Mouse (Mus musculus): ENCODE measurements at regions not wholly inside any gene's neighbourhood (a gene's known extent, or its start where the extent isn't known, plus 50 kb on each side); places are given as distances from the start of the nearest gene placed in this dataset.

DNA sequence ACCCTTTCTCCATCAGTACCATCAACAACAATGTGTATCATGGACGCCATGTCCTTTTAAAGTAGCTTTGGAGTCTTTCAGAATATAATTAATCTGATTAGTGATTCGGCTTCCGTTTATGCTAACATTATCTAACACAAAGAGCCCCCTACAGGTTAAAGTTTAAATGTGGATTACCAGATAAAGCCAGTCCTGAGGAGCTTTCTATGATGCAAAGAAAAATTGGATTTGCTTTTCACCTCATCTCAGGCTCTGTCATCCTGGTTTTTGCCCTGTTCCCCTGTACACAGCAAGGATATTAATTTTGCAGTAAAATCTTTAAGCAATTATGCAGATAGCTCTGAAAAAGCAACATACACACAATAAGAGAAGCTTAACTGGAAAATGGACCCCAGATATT is 412.7 kb upstream of the Tbc1d2b start:
- Histone ChIP-seq H3K27me3 (ENCODE audit: control insufficient read depth in 1 of 2, insufficient read depth in 2 of 2, low read length in 2 of 2) (no peaks in the 10 kb centered on the region), H3K27ac (ENCODE audit: control insufficient read depth, low read depth, low read length) (no peak overlapping the region), H3K79me2 (ENCODE audit: control insufficient read depth, insufficient read depth, low read length, poor library complexity) (no peaks in the 10 kb centered on the region), H3K4me3 (ENCODE audit: control insufficient read depth in 1 of 2, insufficient read depth in 1 of 2, low read depth in 2 of 2, low read length in 2 of 2) (no peak overlapping the region), H3K36me3 (ENCODE audit: control insufficient read depth in 1 of 2, insufficient read depth in 2 of 2, low read length in 2 of 2) (no peaks in the 10 kb centered on the region), H3K9ac (ENCODE audit: control insufficient read depth, low read depth, low read length, poor library complexity, severe bottlenecking) (no peak overlapping the region), H3K4me1 (ENCODE audit: control insufficient read depth in 1 of 2, insufficient read depth in 2 of 2, low read length in 2 of 2) (no peaks in the 10 kb centered on the region), H3K9me3 (replicated peaks; ENCODE audit: insufficient read depth, low read length) (no peaks in the 10 kb centered on the region)
- no peak for DNase-seq (ENCODE audit: low read depth, low spot score)
- TF ChIP-seq POLR2AphosphoS5 (IDR thresholded peaks at IDR 0.05; ENCODE audit: borderline replicate concordance, low read depth, low read length) (no peak), SIN3A (IDR thresholded peaks at IDR 0.05; ENCODE audit: low read length) (no peak), TBP (IDR thresholded peaks at IDR 0.05; ENCODE audit: low read depth, low read length) (no peak), RCOR1 (IDR thresholded peaks at IDR 0.05; ENCODE audit: low read depth, low read length) (no peak), SMC3 (IDR thresholded peaks at IDR 0.05; ENCODE audit: low read depth, low read length) (no peak)

DNA sequence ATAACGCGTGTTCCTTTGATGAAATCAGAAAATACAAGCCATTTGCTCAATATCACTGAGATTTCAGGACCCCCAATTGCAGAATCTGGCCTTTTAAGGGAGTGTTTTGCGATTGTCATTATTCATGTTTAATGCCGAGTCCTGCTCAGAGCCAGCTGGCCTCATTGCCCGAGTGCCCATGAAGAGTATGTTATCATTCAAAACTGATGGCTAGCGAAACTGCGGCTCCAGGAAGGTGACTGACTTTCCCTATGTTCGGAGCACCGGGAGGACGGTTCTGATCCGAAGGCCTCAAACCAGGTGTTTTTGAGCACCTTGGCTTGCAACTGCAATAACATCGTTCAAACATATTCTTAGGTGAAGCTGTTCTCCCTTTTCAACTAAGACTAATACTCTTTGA is 419.5 kb upstream of the Tbc1d2b start:
- Histone ChIP-seq H3K9me3 (replicated peaks; ENCODE audit: insufficient read depth, low read length) (no peaks in the 10 kb centered on the region), H3K4me1 (ENCODE audit: control insufficient read depth in 1 of 2, insufficient read depth in 2 of 2, low read length in 2 of 2) (no peaks in the 10 kb centered on the region), H3K27ac (ENCODE audit: control insufficient read depth, low read depth, low read length) (no peak overlapping the region), H3K36me3 (ENCODE audit: control insufficient read depth in 1 of 2, insufficient read depth in 2 of 2, low read length in 2 of 2) (no peaks in the 10 kb centered on the region), H3K9ac (ENCODE audit: control insufficient read depth, low read depth, low read length, poor library complexity, severe bottlenecking) (no peak overlapping the region), H3K79me2 (ENCODE audit: control insufficient read depth, insufficient read depth, low read length, poor library complexity) (no peaks in the 10 kb centered on the region), H3K27me3 (ENCODE audit: control insufficient read depth in 1 of 2, insufficient read depth in 2 of 2, low read length in 2 of 2) (no peaks in the 10 kb centered on the region), H3K4me3 (ENCODE audit: control insufficient read depth in 1 of 2, insufficient read depth in 1 of 2, low read depth in 2 of 2, low read length in 2 of 2) (no peak overlapping the region)
- TF ChIP-seq SMC3 (IDR thresholded peaks at IDR 0.05; ENCODE audit: low read depth, low read length) (no peak), RAD21 (IDR thresholded peaks at IDR 0.05; ENCODE audit: low read depth, low read length) (no peak), POLR2A (IDR thresholded peaks at IDR 0.05; ENCODE audit: control insufficient read depth in 1 of 2, insufficient read depth in 1 of 2, low read depth in 1 of 2, low read length in 2 of 2, poor library complexity in 1 of 2) (no peak), MYC (IDR thresholded peaks at IDR 0.05; ENCODE audit: low read depth, low read length) (no peak)
- DNase-seq (ENCODE audit: low read depth, low spot score), result no peak

DNA sequence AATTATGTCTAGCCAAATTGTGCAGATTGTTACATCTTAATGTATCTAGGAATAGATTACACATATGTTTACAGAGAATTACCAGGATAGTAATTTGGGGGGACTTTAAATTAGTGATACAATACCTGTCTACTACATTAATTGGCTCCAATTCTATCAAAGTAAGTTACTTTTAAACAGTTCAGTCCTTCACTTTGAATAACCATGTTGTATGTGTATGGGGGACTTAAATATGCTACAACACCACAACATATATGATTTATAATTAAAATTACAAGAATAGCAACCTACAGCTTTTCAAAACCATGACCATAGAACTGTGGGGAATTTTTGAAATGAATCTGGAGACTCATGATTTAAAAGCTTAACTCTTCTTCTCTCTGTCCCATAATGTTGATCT is 420.5 kb upstream of the Tbc1d2b start:
- Histone ChIP-seq H3K9ac (ENCODE audit: control insufficient read depth, low read depth, low read length, poor library complexity, severe bottlenecking) (no peak overlapping the region), H3K79me2 (ENCODE audit: control insufficient read depth, insufficient read depth, low read length, poor library complexity) (no peaks in the 10 kb centered on the region), H3K36me3 (ENCODE audit: control insufficient read depth in 1 of 2, insufficient read depth in 2 of 2, low read length in 2 of 2) (no peaks in the 10 kb centered on the region), H3K9me3 (replicated peaks; ENCODE audit: insufficient read depth, low read length) (no peaks in the 10 kb centered on the region), H3K27ac (ENCODE audit: control insufficient read depth, low read depth, low read length) (no peak overlapping the region), H3K4me1 (ENCODE audit: control insufficient read depth in 1 of 2, insufficient read depth in 2 of 2, low read length in 2 of 2) (no peaks in the 10 kb centered on the region), H3K27me3 (ENCODE audit: control insufficient read depth in 1 of 2, insufficient read depth in 2 of 2, low read length in 2 of 2) (no peaks in the 10 kb centered on the region), H3K4me3 (ENCODE audit: control insufficient read depth in 1 of 2, insufficient read depth in 1 of 2, low read depth in 2 of 2, low read length in 2 of 2) (no peak overlapping the region)
- TF ChIP-seq HCFC1 (IDR thresholded peaks at IDR 0.05; ENCODE audit: low read depth, low read length) (no peak), USF2 (IDR thresholded peaks at IDR 0.05; ENCODE audit: borderline replicate concordance in 1 of 2, insufficient read depth in 1 of 2, low read depth in 1 of 2, low read length in 2 of 2) (no peak), SIN3A (IDR thresholded peaks at IDR 0.05; ENCODE audit: low read length) (no peak), BHLHE40 (IDR thresholded peaks at IDR 0.05; ENCODE audit: borderline replicate concordance, low read depth, low read length) (no peak), TAL1 (IDR thresholded peaks at IDR 0.05; ENCODE audit: low read length) (no peak)
- no peak for DNase-seq (ENCODE audit: low read depth, low spot score)

All from MEL (cell line).